Mouse (Mus musculus) frontal cortex, postnatal 10 days (tissue): ENCODE results near the gene Hyal3.
"Not testable (repeated sequence)": the region's sequence is repeated elsewhere in the genome, so short reads cannot be mapped to it uniquely, and the experiment has no call there.

Source experiments
- DNase-seq, 2 experiments: peaks; one replicate each; pipeline ENCODE4 v3.0.0; 2022; ENCODE audit warnings: low spot score in 2 of 2, mixed read lengths in 1 of 2

Gene Hyal3

DNA sequence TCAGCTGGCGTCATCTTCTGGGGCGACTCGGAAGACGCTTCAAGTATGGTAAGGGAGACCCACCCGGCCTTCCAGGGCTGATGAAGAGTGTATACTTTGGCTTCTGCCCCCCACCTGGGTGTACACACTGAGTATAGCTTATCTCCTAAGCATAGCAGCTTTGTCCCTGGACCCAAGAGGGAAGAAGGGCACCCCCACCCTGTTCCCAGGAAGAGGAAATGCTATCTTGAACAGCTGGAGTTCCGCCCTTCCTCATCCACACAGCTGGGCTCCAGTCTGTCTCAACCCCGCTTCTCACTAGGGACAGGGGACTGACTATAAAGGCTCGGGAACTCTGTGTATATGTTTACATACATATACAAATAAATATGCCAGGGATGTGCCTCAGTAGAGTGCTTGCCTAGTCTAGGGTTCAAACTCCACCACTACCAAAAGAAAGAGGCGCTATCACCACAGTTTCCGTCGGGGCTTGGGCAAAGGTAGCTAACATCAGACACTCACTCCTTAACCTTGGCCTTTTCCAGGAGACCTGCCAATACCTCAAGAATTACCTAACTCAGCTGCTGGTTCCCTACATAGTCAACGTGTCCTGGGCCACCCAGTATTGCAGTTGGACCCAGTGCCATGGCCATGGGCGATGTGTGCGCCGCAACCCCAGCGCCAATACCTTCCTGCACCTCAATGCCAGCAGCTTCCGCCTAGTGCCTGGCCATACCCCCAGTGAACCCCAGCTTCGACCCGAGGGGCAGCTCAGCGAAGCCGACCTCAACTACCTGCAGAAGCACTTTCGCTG, 8.9 kb upstream of the Hyal3 start:
- DNase-seq = no peak

- DNase-seq = no peak
Measured at GRCm38 (mm10) chr9:107572327-107572662, 8.3 kb upstream of the Hyal3 start.

DNA sequence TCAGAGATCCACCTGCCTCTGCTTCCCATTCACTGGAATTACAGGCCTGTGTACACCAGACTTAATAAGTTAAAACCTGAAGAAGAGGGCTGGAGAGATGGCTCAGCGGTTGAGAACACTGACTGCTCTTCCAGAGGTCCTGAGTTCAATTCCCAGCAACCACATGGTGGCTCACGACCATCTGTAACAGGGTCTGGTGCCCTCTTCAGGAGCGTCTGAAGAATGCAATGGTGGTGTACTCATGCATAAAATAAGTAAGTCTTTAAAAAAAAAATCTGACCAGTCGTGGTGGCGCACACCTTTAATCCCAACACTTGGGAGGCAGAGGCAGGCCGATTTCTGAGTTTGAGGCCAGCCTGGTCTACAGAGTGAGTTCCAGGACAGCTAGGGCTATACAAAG, 6.8 kb upstream of the Hyal3 start:
- not testable (repeated sequence) for DNase-seq

GRCm38 (mm10) chr9:107575579-107576356, 4.8 kb upstream of the Hyal3 start:
- no peak for DNase-seq

DNA sequence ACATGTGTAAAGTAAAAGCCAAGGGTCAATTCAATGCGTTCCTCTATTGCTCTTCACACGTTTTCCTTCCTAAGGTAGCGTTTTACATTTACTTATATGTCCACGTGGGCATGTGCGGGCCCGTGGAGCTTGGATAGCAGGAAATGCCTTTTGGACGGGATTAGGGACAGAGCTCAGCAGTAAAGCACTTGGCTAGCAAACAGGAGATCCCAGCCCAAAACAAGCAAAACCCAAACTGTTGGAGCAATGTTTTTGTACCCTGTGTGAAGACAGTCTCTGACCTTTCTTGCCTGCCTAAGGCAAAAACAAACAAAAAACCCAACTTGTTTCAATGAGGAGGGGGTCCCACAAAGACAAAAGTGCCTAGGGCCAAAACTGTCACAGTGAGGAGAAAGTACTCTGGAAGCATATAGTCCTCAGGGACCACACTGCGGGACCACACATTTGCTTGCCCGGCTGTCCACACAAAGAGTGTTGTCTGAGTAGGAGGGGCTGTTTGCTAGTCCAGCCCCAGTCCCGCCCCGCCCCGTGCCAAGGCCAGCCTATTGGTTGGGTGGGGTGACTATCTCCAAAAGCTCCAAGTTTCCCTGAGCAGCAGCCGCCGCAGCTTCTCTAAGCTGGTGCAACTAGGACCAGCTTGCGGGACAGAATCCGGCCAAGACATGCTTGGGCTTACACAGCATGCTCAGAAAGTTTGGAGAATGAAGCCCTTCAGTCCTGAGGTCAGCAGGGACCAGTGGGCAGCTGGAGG, 4.1 kb upstream of the Hyal3 start, which contains the start of gene Hyal1:
Gene Hyal1, plus strand, starts transcription at position 571 of the 751 bp plus-strand sequence.
- DNase-seq = no peak

DNA sequence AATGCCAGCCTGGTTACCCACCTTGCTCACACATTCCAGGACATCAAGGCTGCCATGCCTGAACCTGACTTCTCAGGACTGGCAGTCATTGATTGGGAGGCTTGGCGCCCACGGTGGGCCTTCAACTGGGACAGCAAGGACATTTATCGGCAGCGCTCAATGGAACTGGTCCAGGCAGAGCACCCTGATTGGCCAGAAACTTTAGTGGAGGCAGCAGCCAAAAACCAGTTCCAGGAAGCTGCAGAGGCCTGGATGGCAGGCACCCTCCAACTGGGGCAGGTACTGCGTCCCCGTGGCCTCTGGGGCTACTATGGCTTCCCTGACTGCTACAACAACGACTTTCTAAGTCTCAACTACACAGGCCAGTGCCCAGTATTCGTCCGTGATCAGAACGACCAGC, 2.7 kb upstream of the Hyal3 start:
- no peak for DNase-seq

DNA sequence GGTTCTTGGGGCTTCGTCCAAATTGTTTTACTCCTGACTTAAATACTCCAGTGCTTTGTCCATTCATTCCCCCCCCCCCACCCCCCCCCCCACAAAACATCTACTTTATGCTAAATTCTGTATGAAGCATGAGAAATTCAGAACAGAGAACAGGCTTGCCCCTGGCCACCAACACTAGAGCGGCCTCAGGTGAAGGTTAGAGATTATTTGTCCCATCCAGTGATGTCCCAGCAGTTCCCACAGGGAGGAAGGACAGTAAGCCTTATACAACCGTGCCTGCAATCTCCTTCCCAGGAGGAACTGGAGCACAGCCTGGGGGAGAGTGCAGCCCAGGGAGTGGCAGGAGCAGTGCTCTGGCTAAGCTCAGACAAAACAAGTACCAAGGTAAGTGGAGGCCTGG, 2.0 kb upstream of the Hyal3 start, which contains the start of gene Naa80:
Gene Naa80, plus strand, starts transcription at position 301 of the 400 bp plus-strand sequence.
- no peak for DNase-seq

DNA sequence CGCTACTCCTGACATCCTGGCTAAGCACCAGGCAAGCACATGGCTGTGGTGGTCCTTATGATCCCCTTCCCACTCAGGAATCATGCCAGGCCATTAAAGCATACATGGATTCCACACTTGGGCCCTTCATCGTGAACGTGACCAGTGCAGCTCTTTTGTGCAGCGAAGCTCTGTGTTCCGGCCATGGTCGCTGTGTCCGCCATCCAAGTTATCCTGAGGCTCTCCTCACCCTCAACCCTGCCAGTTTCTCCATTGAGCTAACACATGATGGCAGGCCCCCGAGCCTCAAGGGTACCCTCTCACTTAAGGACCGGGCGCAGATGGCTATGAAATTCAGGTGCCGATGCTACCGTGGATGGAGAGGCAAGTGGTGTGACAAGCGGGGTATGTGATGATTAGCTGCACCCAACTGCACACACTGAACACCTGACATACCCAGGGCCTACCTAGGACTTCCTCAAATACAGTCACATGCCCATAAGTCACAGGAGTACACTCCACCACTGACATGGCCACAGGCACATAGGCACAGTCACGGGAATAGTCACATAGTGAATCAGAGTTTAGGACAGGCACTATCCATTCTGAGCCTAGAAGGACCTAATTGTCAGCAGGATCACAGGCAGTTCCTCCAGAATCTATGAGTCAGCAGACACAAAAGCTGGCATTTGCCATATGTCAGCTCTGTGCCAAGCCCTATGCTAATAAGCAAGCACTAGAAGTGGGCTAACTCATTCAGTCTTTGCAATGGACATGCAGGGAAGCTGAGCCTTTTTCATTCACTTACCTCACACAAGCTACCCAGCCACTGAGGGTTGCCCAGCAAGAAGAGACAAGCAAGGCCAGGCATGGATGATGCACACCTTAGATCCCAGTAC, 1.4 kb upstream of the Hyal3 start:
- no peak for DNase-seq

GRCm38 (mm10) chr9:107581584-107581983, 966 bp downstream of the Hyal3 start:
- no peak for DNase-seq

GRCm38 (mm10) chr9:107582509-107583062, 2.0 kb downstream of the Hyal3 start:
- DNase-seq = no peak

DNA sequence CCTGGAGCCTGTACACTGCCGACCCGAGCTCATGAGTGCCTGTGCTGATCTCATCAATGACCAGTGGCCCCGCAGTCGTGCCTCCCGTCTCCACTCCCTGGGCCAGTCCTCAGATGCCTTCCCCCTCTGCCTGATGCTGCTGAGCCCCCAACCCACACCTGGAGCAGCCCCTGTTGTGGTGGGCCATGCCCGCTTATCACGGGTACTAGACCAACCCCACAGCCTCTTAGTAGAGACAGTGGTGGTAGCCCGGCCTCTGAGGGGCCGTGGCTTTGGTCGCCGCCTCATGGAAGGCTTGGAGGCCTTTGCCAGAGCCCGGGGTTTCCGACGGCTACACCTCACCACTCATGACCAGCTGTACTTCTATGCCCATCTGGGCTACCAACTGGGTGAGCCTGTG, 2.6 kb downstream of the Hyal3 start:
- no peak for DNase-seq

- no peak for DNase-seq
Measured at GRCm38 (mm10) chr9:107586504-107586903, 5.9 kb downstream of the Hyal3 start.

- DNase-seq = peak; percentile 97 to 98
Measured at GRCm38 (mm10) chr9:107586974-107587832, 6.6 kb downstream of the Hyal3 start, which contains the start of gene Ifrd2. Ifrd2 (plus strand) TSS chr9:107587642.

GRCm38 (mm10) chr9:107587833-107588639, 7.4 kb downstream of the Hyal3 start:
- DNase-seq = peak in 1 of 2 experiments; percentile 48

GRCm38 (mm10) chr9:107590058-107590772, 9.6 kb downstream of the Hyal3 start:
- no peak for DNase-seq

DNA sequence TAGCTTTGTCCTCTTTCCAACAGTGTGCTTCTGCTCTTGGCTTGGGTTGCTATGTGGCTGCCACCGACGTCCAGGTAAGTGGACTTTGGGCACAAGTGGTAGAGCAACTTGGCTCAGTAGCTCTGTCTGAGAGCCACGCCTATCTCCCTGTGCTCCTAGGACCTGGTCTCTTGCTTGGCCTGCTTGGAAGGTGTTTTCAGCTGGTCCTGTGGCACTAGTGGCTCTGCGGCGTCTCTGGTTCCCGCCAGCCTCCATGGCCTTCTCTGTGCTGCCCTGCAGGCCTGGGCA, 10.1 kb downstream of the Hyal3 start:
- DNase-seq = no peak

GRCm38 (mm10) chr9:107593101-107593976, 12.7 kb downstream of the Hyal3 start:
- no peak for DNase-seq
